Mouse (Mus musculus) skeletal muscle tissue, adult 2 months (tissue): ENCODE measurements around the gene Papln.

Source experiments
- DNase-seq: peaks from one replicate; pipeline ENCODE4 v3.0.0-alpha.2; 2012; ENCODE audit warnings: low read depth, low spot score

Papln gene

DNA sequence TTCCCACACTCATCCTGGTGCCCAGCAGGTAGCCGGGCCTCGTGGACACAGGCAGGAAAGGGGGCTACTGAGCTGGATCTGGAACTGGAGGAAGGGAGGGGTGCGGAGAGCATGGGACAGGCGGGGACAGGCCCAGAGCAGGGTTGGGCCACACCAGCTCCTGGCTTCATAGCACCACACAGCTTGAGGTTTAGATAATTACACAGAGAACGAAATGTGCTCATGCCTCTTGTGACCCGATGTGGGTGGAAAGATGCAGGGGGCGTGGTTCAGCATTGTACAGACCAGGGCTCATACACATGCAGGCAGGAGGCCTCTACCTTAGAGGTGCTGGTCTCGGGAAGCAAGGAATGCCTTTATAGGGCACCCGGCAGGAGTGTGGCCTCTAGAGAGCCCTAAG lies 4.4 kb downstream of the Papln start:
- DNase-seq = peak; percentile 22

DNA sequence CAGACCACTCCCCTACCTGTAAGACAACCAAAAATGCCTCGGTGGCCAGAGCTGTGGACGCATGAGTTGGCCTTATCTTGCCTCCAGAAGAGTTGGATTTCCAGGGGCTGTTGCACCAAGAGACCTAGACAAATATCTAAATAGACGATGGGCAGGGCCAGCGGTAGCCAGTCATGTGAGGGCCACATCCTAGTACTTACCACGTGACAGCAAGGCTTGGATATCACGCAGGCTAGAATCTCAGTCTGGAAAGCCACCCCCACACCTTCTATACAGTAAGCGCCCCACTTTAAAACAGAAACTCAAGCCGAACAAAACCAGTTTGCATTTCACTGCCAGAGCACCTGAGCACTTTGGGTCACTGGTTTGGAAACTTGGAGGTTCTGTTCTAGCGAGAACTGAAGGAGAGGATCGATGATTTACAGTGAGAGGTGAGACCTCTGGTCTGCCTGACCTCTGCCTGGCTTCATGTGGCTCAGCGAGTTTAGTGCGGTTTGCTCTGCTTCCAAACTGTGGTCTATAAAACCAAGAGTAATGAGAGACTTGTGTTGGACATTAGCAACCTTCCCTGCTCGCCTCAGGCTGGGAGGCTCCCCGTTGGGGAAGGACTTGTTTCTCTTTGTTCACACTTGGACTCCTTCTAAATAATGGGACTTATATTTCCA lies 4.9 kb downstream of the Papln start:
- no peak for DNase-seq

DNA sequence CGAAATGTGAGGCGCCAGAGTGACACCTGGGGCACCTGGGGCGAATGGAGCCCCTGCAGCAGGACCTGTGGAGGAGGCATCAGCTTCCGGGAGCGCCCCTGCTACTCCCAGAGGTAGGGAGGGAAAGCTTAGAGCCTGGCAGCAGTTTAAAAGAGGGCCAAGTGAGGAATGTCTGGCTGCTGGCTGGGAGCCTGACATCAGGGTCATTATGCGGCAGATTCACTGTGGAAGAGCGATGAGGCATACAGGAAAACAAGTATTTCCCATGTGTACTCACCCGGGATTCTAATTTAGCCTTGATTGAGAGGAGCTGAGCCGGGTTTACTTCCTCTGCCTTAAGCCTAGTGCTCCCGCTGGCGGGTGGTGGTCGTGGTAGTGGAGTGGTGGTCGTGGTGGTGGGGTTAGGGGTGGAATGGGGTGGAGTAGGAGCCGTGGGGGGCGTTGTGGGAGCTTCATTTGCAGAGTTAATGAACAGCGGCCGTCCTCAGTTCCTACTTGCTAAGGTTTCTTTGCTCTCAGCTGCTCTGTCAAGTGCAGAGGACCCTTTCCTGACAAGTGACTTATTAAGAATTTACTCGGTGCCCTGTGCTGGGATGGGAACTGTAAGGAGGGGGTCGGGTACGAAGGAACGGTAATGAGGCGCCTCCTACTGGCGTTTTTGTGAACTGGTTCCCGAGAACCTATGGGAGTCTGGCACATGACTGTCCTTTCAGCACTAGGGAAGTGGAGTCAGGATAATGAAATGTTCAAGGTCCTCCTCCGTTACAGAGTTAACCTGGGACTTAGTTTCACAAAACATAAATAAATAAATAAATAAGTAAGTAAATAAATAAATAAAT lies 7.2 kb downstream of the Papln start:
- DNase-seq = peak; percentile 59

DNA sequence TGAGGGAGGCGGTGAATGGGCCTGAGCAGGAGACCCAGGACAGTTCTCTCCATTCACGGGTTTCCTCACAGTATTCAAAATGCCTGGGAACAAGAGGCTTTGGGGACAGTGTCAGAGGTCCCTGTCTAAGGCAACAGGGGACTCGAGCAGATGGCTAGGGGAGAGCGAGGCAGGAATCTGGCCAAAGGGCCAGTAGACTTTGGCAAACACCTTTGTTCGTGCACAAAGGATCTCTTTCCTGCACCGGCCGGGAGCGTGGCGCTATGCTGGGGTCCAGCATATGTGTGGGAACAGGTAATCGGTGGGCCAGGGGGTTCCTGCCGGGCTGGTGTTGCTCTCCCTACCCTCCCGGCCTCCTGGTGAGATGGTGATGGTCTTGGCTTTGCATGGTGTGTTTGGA lies 12.2 kb downstream of the Papln start:
- no peak for DNase-seq

DNA sequence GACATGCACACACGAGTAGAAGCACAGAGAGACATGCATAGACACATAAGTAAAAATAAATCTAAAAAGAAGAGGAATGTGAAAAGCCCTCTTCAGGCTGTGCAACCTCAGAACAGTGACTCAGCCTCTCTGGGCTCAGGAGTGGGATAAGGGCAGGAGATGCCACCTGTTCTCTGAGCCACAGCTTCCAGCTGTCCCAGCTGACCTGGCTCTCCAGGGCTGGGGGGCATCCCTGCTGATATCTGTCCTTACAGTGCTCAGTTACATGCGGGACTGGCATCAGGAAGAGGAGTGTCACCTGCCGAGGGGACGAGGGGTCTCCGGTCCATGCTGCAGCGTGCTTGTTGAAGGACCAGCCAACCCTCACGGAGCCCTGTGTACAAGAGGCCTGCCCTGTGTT lies 13.3 kb downstream of the Papln start:
- DNase-seq = no peak

DNA sequence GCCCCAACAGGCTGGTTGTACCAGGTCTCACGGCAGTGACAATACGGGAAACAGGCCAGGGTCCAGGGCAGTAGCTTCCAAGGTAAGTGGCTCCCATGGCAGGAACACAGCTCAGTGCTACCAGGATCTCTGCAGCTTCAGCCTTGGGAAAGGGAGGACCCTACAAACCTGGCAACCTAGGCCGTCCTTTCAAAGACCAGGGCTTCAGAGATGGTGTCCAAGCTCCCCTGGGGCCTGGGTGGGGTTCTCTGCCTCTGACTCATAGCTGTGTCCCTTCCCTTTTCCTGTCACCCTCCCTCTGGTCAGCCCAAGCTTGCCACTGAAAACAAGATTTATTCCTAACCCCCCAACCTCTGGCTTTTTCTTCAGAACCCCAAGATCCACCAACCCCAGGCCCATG lies 16.7 kb downstream of the Papln start:
- DNase-seq = no peak

DNA sequence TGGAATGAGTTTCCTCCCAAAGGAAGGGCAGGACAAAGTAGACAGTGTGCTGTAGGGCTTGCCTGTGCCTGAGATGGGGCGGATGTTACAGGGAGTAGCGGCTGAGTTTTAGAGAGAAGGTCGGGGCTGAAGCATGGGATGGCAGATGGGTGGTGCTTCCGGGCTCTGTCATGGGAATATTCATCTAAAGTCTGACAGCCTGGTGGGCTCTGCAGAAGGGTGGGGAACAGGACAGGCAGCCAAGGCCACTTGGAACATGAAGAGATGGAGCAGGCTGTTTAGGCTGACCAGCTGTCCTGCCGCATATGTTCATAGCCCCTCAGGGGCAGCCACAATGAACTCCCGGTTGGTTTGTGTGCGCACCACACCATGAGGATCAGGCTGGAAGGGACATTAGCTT lies 17.8 kb downstream of the Papln start:
- DNase-seq = no peak

DNA sequence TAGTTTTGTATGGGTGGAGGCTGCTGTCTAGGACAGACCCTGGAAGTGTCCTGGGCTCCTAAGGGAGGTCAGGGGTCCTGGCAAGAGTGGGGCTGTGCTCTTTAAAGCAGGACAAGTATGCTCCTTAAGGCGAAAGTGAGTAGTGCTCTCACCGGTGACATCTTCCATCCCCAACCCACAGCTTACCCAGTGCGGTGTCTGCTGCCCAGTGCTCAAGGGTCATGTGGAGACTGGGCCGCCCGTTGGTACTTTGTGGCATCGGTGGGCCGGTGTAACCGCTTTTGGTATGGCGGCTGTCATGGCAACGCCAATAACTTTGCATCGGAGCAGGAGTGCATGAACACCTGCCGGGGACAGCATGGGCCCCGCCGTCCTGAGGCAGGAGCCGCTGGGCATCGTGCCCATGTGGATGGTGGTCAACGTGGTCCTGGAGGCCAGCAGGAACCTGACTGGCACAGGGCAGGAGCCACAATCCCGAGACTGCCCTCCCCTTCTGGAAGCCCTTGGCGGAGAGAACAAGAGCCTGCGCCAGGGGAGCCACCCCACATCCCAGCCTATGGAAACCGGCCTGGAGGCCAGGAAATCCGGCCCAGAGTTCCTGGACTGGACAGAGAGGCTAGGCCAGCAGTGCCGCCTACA lies 18.3 kb downstream of the Papln start:
- DNase-seq = no peak

DNA sequence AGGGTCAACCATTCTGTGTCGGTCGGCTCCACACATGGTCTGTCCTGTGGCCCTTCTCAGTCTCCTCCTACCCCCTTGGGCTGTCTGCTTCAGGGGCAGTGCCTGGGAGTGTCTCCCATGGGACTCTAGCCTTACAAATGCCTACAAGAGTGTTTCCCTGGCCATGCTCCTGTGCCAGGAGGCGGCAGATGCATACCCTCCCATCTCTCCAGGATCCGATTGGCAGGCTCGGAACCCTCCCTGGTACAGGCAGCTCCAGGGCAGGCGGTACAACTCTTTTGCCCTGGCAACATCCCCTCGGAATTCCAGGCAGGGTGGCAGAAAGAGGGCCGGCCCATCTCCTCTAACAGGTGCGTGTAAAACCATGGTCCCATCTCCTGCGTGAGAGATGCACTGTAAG lies 19.2 kb downstream of the Papln start:
- DNase-seq = no peak

DNA sequence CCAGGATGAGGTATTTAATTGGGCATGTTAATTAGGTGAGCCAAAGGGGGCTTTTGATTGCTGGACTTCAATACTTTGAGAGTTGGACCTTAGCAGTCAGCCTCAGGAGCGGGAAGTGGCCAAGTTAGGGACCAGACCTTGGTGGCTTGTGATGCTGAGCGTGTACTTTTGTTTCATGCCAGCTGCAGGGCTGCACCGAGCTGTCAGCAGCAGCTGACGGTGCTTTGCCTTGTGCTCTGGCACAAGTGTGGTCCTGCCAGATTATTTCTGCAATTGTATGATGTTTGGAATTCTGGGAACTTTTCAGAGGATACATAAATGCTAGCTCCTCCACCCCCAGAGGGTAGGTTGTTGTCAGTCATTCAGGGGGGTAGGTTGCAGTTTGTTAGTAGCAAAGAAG lies 21.9 kb downstream of the Papln start:
- DNase-seq = no peak

DNA sequence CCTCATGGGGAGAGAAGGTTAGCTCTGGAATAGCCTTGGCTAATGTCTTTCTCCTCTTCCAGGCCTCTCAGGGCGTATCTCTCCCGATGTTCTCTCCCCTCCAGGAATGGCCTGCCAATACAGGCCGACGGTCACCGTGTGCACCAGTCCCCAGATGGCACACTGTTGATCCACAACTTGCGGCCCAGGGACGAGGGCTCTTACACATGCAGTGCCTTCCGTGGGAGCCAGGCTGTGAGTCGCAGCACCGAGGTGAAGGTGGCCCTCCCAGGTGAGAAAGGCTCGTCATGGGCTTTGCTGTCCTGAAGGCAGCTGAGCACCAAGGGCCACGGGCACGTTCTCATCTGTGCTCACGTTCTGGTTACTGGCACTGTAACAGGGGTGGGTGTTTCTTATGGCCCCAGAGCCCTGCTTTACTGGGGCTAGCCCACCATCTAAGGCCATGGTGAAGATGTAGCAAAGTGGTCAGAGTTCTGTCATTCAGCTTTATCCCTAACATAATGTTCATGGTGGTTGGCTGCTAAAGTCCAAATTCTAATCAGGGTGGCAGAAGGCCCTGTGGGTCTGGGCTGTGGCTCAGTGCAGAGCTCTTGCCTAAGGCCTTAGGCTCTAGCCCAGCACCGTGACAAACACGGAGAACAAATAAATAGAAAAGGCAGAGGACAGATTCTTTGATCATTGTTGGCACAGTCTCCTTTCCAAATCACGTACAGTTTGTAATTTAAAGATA lies 25.8 kb downstream of the Papln start:
- DNase-seq = no peak

DNA sequence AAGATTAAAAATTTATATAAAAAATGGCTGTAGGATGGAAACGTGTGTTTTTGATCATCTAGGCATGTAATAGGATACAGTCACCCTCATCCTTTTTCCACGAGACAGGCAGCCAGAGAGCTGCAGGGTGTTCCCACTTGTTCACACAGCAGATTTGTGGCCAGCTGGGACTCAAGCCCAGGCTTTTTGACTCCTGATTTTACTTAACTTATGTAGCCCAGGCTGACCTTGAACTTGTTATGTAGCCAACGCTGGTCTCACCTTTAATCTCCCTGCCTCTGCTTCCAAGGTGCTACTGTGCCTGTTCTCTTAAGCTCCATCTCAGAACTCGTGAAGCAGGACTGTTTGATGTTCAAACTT lies 26.3 kb downstream of the Papln start:
- peak; percentile 65 for DNase-seq

DNA sequence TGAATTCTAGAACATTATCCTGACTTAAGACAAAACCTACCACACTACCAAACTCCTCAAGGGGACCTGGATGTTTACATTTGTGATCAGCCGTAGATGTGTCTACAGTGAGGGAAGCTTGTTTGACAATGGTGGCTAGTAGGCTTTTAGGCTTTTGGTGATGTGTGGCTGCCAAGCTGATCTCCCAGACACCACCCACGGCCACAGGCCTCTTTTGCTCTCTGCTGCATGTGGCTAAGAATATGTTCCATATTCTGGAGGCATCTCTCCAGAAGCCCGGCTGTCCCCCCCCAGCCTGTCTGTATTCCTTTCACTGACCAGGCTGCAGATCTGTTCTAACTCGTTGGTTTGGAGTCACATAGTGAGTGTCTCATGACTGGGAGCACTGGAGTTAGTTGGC lies 27.3 kb downstream of the Papln start:
- no peak for DNase-seq

DNA sequence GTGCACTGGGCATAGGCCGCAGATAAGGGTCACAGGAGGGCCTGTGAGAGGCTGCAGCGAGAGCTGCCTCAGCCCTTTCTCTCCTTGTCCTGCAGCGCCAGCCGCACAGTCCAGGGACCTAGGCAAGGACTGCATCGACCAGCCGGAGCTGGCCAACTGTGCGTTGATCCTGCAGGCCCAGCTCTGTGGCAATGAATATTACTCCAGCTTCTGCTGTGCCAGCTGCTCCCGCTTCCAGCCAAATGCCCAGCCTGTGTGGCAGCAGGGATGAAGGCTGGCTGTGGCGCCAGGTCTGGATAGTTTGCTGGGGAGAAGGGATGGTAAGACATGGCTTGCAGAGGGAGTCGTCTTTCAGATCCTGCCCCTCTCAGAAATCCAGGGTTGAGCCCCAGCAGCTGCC lies 28.3 kb downstream of the Papln start:
- DNase-seq = no peak

DNA sequence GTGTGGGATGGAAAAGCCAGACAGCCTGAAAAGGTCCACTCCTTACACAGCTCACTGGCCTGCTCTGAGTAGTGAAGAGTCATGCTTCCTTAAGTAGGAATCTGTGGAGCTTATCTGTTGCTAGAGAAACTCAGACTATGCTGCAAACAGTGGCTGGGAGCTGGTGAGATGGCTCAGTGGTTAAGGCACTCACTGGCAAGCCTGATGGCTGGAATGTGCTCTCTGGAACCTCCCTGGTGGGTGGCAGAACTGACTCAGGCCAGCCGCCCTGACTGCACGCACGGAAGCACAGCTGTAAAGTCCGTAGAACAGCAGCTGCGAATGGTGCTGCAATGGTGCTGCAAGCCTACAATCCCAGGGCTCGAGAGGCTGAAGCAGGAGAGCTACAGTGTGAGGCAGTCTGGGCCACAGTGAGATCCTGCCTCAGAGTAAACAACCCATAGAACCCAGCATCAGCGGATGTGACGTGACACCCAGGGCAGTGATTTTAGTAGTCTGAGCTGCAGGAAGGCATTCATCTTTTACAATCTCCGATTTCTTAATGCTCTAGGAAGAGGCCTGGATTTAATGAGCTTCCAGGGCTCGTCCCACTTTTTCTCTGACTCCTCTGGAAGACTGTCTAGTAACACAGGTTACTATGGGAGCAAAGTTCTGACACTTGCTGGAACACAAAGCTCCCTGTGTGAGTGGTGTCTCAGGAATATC lies 29.4 kb downstream of the Papln start:
- no peak for DNase-seq

DNA sequence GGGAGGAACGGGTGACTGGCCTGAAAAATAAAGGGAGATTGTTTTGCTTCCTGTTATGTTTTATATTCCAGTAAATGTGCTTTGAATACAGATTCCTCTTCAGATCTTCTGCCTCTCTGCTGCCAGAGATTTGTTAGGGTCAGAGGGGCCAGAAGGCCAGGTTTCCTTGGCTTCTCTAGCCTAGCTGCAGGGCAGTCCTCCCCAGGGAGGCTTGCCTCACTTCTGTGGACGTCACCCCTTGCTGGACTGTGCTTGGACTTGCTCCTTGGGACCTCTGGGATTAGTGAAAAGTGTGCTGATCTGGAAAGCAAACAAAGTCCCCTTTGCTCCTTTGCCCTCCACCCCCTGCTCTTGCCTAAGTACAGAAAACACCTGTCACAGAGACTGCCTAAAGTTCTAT lies 31.6 kb downstream of the Papln start:
- peak; percentile 56 for DNase-seq

DNA sequence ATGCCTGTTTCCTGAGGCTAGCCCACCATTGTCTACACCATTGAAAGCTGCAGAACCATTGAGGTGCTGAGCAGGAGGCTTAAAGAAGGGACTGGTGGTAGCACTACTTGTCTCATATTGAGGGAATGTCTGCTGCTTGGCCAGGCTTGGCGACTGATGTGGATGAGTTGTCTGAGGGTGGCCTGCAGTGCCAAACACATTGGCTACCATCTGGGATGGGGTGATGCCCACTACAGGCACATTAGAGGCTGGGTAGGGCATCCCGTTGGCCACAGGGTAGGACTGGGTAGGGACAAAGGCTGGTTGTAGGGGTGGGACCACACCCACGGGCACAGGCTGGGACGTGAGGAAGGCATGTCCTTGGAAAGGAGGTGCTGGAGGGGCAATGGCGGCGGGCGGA lies 32.2 kb downstream of the Papln start:
- DNase-seq = no peak

DNA sequence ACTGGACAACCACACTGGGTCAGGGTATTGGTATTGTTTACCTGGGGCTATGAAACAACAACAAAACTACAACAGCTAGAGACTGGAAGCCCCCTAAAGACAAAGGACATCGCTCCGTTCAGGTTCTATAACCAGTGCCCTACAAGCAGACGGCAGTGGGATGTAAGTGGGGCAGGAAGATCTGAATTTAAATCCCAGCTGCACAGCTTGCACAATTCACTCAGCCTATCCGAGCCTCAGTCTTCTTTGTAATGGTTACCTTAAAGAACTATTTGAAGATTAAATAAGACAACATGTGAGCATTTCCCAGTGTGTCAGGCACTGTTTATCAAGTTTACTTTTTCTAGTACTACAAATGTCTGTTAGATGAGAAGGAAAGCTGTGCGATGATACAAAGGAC lies 34.9 kb downstream of the Papln start:
- no peak for DNase-seq

DNA sequence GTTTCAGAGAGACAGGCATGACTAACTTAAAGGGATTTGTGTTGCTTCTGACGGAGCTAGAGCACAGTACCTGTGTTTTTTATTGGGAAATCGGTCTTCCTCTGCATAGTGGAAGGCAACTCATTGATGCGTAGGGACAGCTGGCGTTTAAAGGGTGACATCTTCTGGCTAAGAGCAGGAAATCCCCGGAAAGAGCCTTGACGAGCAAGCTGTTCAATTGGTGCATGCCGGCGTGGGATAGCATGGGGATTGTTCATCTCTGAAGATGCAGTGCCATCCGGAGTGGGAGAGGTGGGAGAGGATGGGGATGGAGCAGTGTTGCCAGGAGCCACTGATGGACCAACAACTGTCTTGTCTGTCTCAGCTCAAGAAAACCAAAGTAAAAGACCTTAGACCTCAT lies 37.5 kb downstream of the Papln start:
- no peak for DNase-seq

DNA sequence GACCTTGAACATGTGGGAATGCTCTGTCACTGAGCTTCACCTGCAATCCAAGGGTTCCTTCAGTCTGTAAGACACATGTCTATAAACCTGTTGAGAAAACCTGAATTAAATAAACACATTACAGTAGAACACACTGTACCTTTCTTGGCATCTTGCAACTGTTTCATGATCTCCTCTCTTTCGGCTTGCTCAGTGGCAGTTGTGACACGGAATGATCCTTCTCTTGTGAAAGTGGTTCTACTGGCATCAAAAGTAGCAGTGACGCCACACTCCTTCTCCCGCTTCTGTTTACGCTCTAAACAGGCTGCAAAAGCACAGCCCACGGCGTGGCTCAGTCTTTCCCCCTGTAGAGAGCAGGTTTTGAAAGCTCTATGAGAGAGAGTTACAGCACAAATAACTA lies 40.2 kb downstream of the Papln start:
- DNase-seq = no peak

DNA sequence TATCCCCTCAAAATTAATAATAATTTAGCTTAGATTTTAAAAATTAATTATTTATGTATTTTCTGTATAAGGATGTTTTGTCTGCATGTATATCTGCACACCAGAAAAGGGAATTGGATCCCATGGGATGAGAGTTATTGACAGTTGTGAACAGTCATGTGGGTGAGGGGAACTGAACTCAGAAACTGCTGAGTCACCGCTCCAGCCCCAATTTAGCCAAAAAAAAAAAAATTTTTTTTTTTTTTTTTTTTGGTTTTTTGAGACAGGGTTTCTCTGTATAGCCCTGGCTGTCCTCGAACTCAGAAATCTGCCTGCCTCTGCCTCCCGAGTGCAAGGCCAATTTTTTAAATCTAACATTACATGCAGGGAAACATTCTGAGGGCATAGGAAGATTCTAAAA lies 48.5 kb downstream of the Papln start:
- no peak for DNase-seq

DNA sequence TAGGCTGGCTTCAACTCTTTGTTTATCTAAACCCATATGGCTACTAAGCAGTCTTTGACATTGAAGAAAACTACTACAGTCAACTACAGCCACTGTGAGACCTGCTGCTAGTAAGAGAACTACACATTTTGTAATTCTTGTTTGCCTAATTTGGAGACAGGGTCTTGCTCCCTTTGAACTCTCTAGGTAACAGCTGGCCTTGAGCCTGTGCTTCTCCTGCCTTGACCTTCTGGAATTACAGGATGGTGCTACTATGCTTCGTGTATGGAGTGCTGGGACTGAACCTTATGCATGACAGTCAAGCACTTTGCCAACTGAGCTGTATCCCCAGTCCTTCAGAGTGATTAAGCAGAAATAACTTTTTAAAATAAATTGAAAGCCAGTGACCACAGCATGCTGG lies 53.2 kb downstream of the Papln start:
- no peak for DNase-seq
